Mouse (Mus musculus) small intestine, adult 2 months (tissue): ENCODE data around the gene Grtp1.

Source experiments
- CTCF ChIP-seq: fragments of 200-500 bp; IDR thresholded peaks from 2 replicates; pipeline ENCODE4 v1.5.1; 2012; ENCODE audit warnings: low read depth, mild to moderate bottlenecking, control low read depth, inconsistent platforms, low read length, moderate library complexity, mixed read lengths; ENCODE audit not compliant: insufficient replicate concordance, insufficient read length; ENCODE audit errors: extremely low read depth
- POLR2A ChIP-seq: fragments of 200-500 bp; IDR thresholded peaks from 2 replicates; pipeline ENCODE4 v1.6.1; 2012; ENCODE audit warnings: low read depth, mild to moderate bottlenecking, control low read depth, inconsistent platforms, low read length, moderate library complexity

DNA sequence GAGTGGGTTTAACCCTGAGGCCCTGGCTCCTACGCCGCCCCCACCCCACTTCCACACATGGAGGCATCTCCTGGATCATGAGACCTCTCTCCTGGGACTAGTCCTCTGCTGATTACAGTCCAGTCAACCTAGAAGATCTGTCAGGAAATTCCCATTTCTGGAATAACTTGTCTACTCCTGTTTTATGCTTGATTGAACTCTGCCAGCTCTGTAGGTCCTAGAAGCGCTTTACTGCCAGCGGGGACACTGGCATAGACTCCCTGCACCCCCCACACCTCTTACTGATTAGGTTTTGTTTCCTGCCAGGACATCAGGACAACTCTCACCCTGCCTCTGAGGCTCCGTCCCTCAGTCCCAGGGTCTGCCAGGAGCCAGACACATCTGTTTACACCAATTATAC, 2.9 kb downstream of the Grtp1 start:
- no peak for TF ChIP-seq CTCF
- no peak for TF ChIP-seq POLR2A
